Comparison of ENCODE assay signal across 19 mouse cellular contexts in genomic region chr14:93288361-93288760, GRCm38 (mm10).
"Had no signal": no experiment of that assay in that cellular context is flagged by ENCODE, and none has a peak within 500 bp of the region (broad histone marks: within the 10 kb centered on the region; RNA-seq: fewer than 3 reads in every experiment).

No protein-coding gene starts in this region.

- H3K27me3 ChIP-seq: limb, embryonic 15.5 days; neural tube, embryonic 12.5 days; neural tube, embryonic 15.5 days had no signal

- DNase-seq: kidney, adult 18-20 months; kidney, adult 9 months; kidney, postnatal 14 days; layer of hippocampus, adult 9-11 months; liver, postnatal 0 days; right cerebral cortex, postnatal 25 days; spleen, adult 18-20 months; thymus, adult 18-20 months; thymus, postnatal 36 days had no signal

- H3K4me2 ChIP-seq: limb, embryonic 15.5 days; liver, embryonic 11.5 days; lung, embryonic 14.5 days; neural tube, embryonic 12.5 days; neural tube, embryonic 15.5 days had no signal

- ATAC-seq: intestine, embryonic 16.5 days; liver, postnatal 0 days; lung, postnatal 0 days had no signal

- H3K4me3 ChIP-seq: layer of hippocampus, adult 2 months; limb, embryonic 15.5 days; neural tube, embryonic 12.5 days; neural tube, embryonic 15.5 days had no signal

- H3K9me3 ChIP-seq: limb, embryonic 15.5 days; neural tube, embryonic 12.5 days; neural tube, embryonic 15.5 days had no signal

- H3K27ac ChIP-seq: layer of hippocampus, adult 2 months; limb, embryonic 15.5 days; liver, embryonic 14.5 days; macrophage; neural tube, embryonic 12.5 days; neural tube, embryonic 15.5 days had no signal

- H3K4me1 ChIP-seq: limb, embryonic 15.5 days; neural tube, embryonic 12.5 days; neural tube, embryonic 15.5 days had no signal

- H3K36me3 ChIP-seq: limb, embryonic 15.5 days; neural tube, embryonic 12.5 days; neural tube, embryonic 15.5 days had no signal

- H3K9ac ChIP-seq: limb, embryonic 15.5 days; liver, embryonic 14.5 days; liver, postnatal 0 days; lung, embryonic 14.5 days; neural tube, embryonic 12.5 days; neural tube, embryonic 15.5 days had no signal
